Mouse (Mus musculus): ENCODE data around the gene Trib3.

- TF ChIP-seq POLR2A (IDR thresholded peaks at IDR 0.05; ENCODE audit: borderline replicate concordance, extremely low read depth, low read depth, low read length) (no peak), CTCF (IDR thresholded peaks at IDR 0.05; ENCODE audit: insufficient read depth, low read length) (no peak)
These were observed 51.4 kb downstream of the Trib3 start for GRCm38 (mm10) chr2:152292475-152292874.
